Mouse (Mus musculus) large intestine, adult 2 months (tissue): ENCODE data around the gene Dock11. TPM values are rescaled to one million over a fixed set of nuclear protein-coding genes. Genes with fewer than 3 reads are reported as not detected.

Experiments used
- DNase-seq: peaks from one replicate; pipeline ENCODE4 v3.0.0-alpha.2; 2012; ENCODE audit warnings: low read depth, low spot score
- WGBS: fragments of 180-500 bp; shearing (Covaris S2); methylation state at CpG from one replicate; pipeline ENCODE4 v1.1.7; 2018; 5-methylcytosine and 5-hydroxymethylcytosine counted together
- polyA plus RNA-seq: library from polyadenylated mRNA; depleted of rRNA; stranded (reverse); fragments of >200 nt; gene quantifications from 2 replicates; pipeline ENCODE4 v1.2.3, GENCODE M21; 2012; rRNA removed

Gene Dock11
- polyA plus RNA-seq, 1 experiment: 1.8 TPM

- DNase-seq: no peak
These were observed 194.3 kb downstream of the Dock11 start for GRCm38 (mm10) chrX:36082917-36083316.

GRCm38 (mm10) chrX:36088464-36089256 lies 200.0 kb downstream of the Dock11 start:
- 82% methylated on average over 6 of the region's 6 CpGs for WGBS

More at GRCm38 (mm10) chrX:36082917-36083316, 194.3 kb downstream of the Dock11 start:
- WGBS: 93% methylated on average over 1 of the region's 1 CpGs

GRCm38 (mm10) chrX:36100883-36101282 lies 212.3 kb downstream of the Dock11 start:
- DNase-seq: no peak
- 89% methylated on average over 1 of the region's 1 CpGs for WGBS

More at GRCm38 (mm10) chrX:36088464-36089256, 200.0 kb downstream of the Dock11 start:
- no peak for DNase-seq

GRCm38 (mm10) chrX:36101318-36101717 lies 212.7 kb downstream of the Dock11 start:
- no peak for DNase-seq
- WGBS: 69% methylated on average over 3 of the region's 3 CpGs

GRCm38 (mm10) chrX:36108601-36109000 lies 220.0 kb downstream of the Dock11 start:
- DNase-seq: no peak
- WGBS: 41% methylated on average over 3 of the region's 3 CpGs

GRCm38 (mm10) chrX:36111622-36112421 lies 223.2 kb downstream of the Dock11 start, which contains the start of gene Il13ra1:
TSS of gene Il13ra1 (plus strand) at chrX:36112110.
- DNase-seq: no peak
- WGBS: 18% methylated on average over 46 of the region's 51 CpGs

- WGBS: 17% methylated on average over 9 of the region's 9 CpGs
- no peak for DNase-seq
These were observed 223.8 kb downstream of the Dock11 start for GRCm38 (mm10) chrX:36112422-36112750.

- WGBS: 55% methylated on average over 4 of the region's 4 CpGs
- DNase-seq: no peak
These were observed 226.5 kb downstream of the Dock11 start for GRCm38 (mm10) chrX:36115171-36115570.

Other genes with a start within 250 kb of the Dock11 start
- 14.9 and 23.3 TPM in 2 replicates for gene Il13ra1, start 223.3 kb downstream of the Dock11 start, polyA plus RNA-seq